Mouse (Mus musculus): ENCODE data around the gene Smad1. TPM values are rescaled to one million over a fixed set of nuclear protein-coding genes. Genes with fewer than 3 reads are reported as not detected.

Gene Smad1
- total RNA-seq, 2 experiments from 2014 or later: 34.6 to 36.7 TPM

DNA sequence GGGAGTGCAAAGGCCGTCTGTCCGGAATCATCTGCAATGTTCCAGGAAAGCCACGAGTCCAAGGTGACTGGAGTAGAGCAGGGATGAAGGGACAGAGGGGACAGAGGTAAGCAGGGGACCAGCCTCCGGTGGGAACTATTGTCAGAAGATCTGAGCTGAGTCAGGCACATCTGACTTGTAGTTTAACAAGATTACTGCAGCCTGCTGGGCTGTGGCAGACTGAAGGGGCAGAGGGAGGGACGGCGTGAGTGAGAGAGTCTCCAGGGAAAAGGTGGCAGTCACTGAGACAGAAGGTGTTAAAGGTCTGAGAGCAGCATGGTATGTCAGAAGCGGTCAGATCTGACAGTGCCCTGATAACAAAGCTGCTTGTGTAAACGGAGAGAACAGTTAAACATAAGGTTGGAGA lies 16.5 kb downstream of the Smad1 start:
- no peak for DNase-seq

DNA sequence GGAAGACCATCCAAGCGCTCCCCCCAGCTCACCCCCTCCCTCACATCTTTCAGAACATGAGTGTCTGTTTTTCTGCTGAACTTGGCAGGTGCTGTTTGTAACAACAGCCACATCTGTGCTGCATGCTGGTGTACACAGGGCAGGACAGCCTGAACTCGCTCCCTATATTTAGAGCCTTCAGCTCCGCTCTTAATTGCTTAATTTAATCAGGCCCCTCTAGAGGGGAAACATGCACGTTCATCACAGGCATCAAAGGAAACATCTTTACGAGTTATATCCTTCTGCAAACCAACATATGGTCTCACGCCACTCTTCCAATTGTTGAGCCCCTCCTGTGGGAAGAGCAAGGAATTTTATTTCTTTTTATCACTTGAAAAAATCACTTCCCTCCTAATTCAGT lies 17.5 kb downstream of the Smad1 start:
- DNase-seq: no peak

DNA sequence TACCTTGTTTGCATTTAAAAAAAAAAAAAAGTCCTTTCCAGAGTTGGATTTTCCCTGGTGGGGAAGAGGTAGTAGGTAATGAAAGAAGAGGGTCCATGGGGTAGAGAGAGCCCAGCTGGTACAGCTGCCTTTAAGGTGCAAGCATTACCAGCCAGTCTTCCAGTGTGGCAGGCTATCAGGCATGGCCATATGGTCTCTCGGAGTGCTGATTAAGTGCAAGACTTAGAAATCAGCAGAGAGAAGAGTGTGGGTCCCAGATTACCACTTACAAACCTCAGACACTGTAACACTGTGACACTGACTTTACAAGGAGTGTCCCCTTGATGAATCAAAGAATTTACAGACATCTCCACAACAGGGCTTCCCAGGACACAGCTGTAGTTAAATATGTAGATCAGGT lies 18.9 kb downstream of the Smad1 start:
- DNase-seq: no peak

DNA sequence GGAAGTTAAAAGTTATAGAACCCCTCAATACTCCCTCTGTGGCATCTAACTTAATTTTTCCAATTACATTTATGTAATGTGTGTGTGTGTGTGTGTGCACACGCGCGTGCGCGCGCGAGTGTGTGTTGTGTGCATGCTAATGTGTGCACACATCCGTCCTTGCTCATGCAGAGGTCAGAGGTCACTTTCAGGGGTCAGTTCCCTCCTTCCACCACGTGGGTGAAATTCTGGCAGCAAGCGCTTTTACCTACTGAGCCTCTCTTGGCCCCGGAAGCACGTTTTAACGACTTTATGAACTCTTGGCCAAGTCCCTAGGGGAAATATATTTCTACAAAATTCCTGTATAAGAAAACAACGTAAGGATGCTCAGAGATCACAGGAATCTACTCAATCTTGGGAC lies 19.3 kb downstream of the Smad1 start:
- no peak for DNase-seq

DNA sequence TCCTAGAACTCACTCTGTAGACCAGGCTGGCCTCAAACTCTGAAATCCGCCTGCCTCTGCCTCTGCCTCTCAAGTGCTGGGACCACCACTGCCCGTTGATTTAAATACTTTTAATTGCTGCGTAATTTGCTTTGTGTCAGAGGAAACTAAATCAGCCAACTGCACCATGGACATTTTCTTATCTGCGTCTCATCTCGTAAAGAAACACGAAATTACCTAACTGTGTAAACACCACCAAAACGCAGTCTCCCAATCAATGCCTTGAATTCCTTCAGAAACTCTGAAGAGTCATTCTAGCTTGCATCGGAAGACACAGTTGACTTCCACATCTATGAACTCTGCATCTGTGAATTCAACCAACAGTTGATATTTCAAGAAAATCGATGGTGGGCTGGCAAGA lies 22.7 kb downstream of the Smad1 start:
- DNase-seq: no peak

DNA sequence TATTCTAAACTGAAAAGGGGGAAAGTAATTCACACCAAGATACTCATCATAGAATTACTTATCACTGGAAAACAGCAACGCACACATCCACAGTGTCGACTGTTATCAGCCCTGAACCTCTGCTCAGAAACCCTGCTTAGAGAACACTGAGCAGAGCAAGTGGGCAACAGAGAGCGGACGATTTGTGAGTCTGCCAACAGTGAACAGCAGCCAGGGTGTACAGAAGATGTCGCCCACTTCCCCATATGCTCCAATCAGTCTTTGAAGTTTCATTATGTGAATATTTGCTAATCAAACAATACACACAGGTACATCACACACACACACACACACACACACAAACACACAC lies 23.6 kb downstream of the Smad1 start:
- DNase-seq: no peak

DNA sequence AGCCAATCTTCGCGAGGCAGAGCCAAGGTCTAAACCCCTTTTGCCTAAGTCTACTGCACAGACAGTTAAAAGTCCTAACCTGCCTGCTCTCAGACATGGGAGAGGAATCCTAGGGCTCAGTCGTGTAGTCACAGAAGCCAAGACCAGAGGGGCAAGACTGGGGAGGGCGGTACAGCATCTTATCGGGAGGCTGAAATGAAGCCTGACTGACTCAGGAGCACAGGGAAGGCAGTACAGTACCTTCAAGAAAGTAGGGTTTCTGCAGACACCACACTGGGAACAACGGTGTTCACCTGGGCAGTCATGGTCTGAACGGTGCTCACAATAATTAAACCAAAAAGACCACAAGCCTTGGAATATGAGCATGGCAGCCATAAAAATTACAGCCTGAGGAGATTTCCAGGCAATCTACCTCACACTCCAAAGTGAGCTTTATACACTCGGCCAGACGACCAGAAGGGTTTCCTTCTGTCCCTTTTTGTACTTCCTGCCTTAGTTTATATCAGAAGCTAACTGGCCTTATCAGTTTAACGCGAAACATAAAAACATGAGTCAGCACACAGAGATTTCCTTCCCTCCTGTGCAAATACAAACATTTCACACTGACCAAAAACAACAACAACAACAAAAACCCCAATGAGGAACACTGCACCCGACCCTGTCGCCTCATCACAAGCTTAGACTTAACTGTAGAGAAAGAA lies 24.1 kb downstream of the Smad1 start:
- DNase-seq: no peak

DNA sequence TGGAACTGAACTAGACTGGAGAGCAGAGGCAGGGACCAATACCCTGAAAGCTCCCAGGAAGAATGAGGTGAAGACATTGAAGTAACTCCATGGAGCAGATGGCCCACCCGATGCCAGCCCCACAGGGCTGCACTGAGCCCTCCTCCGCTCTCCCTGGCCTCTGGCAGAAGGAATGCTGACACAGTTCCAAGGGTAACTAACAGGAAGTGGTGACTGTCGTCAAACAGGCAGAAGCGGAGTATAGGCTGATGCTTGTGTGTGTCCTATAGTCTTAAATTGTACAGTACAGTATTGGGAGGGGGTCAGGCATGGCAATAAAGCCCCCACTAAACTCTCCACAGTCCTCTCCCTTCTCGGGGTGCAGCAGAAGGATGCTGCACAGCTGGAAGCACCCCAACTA lies 24.9 kb downstream of the Smad1 start:
- no peak for DNase-seq

DNA sequence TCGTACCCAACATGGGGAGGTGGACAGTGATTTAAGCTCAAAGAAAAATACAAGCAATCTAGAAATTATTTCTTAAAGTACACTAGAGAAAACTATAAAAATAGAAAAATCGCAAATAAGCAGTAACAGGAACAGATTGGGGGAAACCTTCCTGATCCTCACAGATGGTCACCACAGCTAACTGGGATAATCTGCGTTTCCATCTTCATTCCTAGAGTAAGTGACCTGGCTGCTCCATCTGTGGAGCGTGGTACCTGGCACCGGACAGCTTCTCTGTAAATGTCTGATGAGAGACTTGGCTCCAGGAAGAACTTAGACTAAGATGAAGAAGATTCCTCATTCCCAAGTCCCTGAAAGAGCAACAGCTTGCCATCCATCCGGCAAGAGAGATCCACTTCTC lies 25.8 kb downstream of the Smad1 start:
- DNase-seq: no peak

DNA sequence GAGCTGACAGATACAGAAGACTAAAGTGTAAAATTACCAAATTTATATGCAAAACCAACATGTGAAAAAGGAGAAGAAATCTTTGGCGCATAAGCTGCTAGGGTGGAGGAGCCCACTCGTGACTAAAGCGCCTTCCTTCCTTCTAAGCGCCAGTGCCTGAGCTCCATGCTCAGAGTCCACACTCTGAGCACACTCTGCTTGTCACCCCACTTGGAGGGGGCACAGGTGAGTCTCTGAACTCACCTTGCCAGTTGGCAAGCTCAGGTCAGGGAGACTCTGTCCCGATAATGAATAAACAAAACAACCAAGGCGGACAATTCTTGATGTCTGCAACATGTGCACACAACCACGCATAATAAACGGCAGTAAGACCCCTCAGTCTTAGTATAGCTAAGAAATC lies 26.4 kb downstream of the Smad1 start:
- no peak for DNase-seq

DNA sequence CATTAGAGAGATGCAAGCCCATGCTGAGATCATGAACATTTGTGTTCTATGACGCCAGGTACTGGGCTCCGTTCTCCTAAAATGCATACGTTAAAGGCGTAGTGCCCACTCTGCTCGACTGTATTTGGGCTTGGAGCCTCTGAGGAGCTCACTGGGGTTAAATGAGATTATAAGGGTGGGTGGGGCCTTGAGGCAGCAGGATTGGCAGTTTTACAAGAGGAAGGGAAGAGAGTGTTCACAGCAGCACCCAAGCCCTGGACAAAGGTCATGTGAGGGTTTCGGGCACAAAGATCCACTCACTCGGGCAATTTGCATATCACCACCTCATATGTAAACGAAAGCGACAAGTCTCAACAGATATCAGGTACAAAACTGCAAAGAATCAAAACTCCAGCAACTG lies 26.8 kb downstream of the Smad1 start:
- DNase-seq: no peak

DNA sequence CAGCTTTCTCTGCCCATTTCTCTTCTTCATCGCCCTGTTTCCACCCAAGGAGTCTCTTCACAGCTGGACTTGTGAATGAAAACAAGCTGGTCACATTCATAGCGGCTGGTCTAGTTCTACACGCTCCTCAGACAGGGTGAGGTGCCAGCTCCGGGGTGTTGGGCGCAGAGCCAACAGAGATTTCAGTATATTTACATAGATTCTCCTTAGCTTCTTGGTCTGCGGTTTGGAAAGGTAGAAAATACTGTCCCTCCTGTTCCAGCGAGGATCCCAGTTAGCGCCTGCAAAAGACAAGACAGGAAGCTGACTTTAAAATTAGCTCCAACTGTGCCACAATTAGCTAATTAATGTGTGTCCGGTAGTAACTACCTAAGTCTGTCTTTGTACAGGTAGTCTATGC lies 27.2 kb downstream of the Smad1 start:
- DNase-seq: no peak

DNA sequence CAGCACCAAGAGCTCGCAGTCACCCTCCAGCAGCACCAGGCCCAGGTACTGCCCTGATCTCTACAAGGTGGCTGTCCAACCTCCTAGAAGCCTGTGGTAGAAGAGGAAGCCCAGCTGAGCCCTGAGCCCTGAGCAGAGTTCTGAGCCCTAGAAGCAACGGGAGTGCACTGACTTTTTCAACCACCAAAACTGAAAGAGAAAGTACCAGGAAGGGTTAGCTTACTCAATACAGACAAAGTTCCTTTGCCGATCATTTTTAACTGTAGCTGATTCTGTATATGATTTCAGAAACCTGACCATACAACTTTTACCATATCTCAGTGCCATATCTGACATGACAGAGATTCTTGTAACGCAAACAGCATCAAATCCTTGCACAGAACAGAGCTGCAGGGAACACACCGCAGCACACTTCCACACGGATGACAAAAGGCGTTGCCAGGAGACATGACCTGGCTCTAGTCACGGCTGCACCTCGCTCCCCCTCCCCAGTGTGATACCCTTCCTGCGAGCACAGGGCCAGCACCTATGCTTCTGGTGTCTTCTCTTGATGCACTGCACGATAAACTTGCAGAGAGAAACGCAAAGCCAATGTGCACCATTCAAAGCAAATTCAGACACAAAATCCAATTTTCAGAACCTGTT lies 28.6 kb downstream of the Smad1 start:
- no peak for DNase-seq

DNA sequence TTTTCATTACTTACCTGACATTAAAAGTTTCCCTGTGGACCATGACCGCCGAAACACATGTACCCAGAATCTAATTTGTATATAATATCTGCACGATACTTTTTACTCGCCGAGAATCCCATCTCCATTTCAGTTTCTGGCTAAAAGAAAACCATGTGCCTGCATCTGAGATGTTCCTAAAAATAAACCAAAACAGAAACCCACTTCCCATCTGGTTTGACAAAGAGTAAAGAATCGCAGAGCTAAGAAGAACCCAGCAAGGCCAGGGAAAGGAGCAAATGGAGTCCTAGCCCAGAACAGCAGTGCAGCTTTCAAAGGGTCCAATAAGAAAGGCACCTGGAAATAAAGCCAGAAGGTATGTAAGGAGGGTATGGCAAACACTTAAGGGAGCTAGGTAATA lies 30.2 kb downstream of the Smad1 start:
- no peak for DNase-seq

DNA sequence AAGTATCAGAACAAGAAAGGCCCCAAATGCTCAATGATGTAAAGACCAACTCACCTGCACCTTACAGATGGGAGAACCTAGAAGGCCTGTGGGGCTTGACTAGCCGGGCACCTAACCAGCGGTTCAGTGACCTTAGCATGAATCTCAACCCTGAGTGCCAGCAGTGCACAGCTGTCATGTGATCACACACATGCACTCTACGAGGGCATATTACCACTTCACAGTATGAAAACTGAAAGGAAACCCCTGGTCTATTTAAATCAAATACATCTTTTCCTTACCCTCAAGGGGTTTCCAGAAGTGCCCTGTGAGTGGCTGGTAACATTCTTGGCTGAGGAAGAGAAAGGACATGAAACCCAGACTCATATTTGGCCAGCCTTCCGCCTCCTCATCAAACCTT lies 31.4 kb downstream of the Smad1 start:
- no peak for DNase-seq

DNA sequence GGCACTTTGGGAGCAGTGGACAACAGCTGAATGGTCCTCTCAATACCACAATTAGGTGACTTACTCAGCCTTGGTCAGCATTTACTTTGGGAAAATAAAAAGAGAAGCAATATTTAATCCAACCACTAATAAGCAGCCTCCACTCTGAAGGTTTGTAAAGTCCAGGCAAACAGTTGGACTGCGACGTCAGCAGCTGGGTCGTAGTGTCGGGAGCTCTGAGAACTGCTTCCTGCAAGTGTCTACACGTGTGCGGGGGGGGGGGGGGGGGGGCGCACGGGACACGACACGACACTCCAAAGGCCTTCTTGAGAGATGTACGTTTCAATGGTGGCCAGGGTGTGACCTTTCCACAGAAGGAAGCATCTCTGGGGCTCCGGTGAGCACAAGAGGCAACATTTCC lies 32.0 kb downstream of the Smad1 start:
- DNase-seq: no peak

DNA sequence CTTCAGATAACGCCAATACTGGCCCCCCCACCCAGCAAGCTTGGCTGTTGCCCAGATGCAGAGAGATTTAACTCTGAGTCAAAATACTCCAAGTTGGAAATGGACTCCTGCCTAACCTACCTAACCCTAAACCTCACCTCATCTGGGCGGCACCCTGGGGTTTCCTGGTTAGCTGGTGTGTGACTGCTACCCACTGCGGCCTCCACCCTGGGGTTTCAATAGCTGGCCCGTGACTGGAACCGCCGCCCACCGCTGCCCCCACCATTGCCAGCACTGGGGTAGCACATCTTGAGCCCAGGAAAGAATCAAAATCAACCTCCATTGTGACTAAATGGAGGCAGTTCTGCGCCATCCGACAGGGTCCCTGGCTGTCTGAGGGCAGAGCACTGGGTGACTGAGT lies 33.1 kb downstream of the Smad1 start:
- DNase-seq: no peak

DNA sequence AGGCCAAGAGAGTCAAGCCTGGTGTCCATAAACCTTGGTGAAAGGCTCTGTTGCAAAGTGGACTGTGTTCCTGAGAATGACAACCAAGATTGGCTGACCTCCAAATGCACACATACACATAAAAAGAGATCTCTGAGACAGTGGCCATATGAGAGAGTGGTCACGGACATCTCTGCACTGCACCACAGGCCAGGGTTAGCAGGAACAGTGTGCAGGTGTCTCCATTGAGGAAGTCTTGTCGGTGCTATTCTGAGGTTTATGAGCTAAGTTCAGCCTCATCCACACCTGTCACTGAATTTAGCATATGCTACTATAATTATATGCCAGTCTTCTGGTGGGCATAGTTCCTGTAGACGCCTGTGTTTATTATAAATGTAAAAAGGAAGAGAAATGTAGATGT lies 33.6 kb downstream of the Smad1 start:
- no peak for DNase-seq

DNA sequence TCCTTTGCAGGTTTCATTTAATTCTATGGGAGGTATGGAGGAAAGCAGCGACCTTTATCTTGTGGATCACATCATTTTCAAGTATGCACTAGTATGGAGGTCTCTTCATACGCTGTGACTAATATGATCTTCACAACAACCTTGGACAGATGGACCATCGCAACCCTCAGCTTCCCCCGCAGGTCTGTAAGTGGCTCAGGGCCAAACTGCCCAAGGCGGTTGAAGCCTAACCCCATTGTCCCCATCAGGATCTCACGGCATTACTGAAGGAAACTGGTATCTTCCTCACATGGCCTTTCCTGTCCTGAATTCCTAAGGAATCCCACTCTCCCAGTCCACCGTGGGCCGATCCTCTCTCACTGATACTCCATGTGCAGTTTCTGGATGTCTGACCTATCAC lies 34.5 kb downstream of the Smad1 start:
- no peak for DNase-seq

DNA sequence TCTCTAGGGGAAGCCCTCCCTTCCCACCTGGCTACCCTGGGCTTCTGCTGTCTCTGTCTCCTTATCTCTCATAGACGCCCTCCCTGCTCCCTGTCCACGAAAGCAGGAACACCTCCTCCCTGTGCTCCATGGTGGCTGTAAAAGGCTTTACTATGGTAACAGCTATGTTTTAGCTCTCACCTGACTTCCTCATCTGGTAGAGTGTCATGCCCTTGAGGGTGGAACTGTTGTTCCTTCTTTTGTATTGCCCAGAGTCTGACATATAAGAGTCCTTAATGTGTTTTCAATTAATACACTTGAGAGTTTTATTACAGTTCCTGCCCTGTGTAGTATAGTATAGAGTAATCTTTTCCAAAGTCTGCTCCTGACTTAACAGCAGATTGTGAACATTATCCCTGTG lies 36.9 kb downstream of the Smad1 start:
- no peak for DNase-seq

DNA sequence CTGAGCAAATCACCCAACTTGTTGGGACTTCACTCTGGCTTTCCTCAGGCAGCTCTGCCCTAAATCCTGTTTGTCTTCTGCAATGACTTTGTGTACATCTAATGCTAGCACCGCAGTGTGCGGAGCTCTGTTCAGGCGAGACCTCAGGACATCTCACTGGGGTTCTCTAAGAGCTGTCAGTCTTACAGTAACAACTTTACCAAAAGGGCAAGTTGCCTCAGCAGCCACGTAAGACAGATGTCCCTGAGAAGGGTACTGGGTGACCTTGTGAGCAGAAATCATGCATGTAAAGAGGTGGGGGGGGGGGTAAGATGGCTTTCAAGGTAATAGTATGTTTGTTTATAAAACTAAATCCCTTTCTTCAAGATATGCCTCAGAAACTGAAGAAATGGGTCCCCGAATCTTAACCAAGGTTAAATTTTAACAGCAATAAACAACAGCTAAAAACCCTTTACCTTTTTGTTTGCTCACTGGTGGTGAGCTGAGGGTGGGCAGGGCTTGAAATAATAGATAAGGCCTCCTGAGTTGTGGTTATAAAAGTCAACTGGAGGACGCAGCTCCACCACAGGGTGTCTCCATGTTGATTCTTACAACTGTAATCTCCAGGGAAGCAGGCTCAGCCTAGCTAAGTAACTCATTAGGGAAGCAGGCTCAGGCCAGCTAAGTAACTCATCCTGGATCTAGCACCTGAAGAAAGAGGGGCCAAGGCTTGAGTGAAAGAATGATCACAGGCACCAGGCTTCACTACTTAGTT lies 38.4 kb downstream of the Smad1 start:
- DNase-seq: no peak

DNA sequence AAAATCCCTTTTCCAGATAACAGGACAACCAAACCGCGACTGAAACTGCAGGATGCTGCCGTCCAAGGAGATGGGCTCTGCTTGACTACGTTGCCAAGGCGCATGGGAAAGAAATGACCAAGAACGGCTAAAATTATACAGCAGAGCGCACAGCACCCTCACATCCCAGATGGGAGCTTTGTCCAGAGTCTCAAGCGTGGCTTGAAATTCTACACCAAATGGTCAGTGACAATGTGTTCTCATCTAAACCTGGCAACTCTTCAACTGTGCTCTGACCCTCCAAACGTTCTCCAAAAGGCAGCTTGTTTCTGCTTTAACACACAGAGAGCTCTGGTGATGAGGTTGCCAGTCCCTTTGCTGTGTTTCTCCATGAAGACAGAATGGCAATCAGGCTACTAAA lies 39.0 kb downstream of the Smad1 start:
- DNase-seq: no peak

DNA sequence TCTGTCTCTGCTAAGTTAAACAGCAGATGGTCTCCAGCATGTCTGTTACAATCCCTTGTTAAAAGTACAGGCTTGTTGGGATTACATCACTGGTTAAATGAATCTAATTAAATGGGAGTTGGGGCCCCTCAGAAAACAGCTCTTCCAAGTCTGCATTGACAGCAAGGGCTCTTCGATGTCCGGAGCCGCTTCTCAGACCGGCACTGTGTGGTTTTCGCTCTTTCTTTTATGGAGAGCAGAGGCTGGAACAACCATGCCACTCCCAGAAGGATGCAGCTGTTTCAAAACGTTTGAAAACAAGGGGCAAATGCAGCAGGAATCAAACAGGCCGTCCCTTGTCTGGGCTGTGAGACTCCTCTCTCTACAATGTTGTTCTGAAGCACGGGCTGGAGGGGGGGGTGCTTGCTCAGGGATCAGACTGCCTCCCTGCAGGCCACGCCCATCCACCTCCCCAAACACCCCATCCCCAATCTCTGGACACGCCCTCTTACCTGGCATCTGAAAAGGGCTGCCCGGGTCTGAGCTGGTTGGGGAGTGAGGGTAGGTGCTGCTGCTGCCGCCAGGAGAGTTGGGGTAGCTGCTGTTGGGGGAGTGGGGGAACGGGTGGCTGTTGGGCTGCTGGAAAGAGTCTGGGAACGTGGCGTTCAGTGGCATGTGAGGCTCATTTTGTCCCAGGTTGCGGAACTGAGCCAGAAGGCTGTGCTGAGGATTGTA lies 43.4 kb downstream of the Smad1 start:
- DNase-seq: no peak

DNA sequence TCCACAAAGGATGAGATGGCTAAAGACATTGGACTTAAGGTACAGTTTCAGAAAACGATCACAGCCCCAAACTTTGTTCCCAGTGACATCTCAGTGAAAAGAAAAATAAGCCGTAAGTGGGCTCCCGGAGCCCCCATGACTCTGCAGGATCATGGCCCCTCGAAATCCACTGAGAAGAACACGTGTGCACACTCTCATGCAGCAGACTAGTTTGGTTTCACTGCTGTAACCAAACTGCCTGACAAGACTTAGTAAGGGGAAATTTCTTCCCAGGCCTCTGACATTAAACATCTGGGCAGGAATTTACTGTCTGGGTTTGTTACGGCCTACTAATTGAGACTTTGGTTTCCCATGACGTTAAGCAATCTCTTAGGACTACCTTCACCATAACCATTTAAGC lies 45.3 kb downstream of the Smad1 start:
- no peak for DNase-seq
